Mouse (Mus musculus): Measurements from ENCODE around the gene Pcca. TPM values are rescaled to one million over a fixed set of nuclear protein-coding genes. Genes with fewer than 3 reads are reported as not detected.

Gene Pcca
- polyA plus RNA-seq, 1 experiment from 2014 or later = 23.8 TPM

DNA sequence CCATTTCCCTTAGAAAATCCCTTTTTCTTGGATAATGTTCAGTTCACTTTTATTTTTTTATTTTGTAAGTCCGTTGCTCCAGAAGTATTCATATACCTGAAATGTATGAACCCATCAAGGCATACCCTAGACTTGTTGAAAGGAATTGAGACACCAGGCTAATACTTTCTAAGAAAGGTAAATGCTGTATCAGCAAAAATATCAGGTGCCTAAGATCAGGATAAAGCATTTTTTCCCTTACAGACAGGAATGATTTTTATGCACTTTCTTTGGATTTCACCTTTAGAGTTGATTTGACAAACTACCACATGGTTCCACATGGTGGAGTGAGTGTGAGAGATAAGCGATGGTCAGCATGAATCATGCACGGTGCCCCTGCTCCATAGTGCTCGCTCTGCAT, 259.2 kb downstream of the Pcca start:
- no peak overlapping the region for H3K4me2 ChIP-seq
- no peak overlapping the region for H3K27ac ChIP-seq (ENCODE audit: low read depth)
- no peaks in the 10 kb centered on the region for H3K27me3 ChIP-seq (ENCODE audit: insufficient read depth, low read length)
- no peaks in the 10 kb centered on the region for H3K9me3 ChIP-seq (ENCODE audit: low read depth, low read length)
- WGBS = 82% methylated on average over 4 of the region's 4 CpGs
- H3K4me3 ChIP-seq (ENCODE audit: low read depth, low read length) = no peak overlapping the region
- H3K36me3 ChIP-seq (ENCODE audit: insufficient read depth) = no peaks in the 10 kb centered on the region
- no peak for DNase-seq
- H3K4me1 ChIP-seq (ENCODE audit: insufficient read depth) = no peaks in the 10 kb centered on the region
- no peak for TF ChIP-seq CTCF (IDR thresholded peaks at IDR 0.05; ENCODE audit: low read depth)
- no peak for ATAC-seq (ENCODE audit: insufficient read depth)
- H3K9ac ChIP-seq = no peak overlapping the region

DNA sequence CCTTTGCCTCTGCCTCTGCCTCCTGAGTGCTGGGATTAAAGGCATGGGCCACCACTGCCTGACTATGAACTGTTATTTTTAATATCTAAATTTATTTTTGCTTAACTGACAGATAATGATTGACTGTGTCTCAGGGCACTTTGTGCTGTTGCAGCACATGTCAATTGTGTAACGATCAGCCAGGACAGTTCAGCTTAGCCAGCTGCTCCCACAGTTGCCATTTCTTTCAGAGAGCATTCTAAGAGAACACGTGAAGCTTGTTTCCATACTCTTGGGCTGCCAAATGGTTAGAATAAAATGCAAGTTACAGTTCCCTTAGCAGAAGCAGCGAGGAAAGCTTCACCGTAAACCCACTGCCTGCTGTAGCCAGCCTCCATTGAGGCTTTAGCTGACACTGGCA, 266.2 kb downstream of the Pcca start:
- Histone ChIP-seq H3K27me3 (ENCODE audit: insufficient read depth, low read length) (no peaks in the 10 kb centered on the region), H3K4me1 (ENCODE audit: insufficient read depth) (no peaks in the 10 kb centered on the region), H3K4me3 (ENCODE audit: low read depth, low read length) (no peak overlapping the region), H3K9ac (no peak overlapping the region), H3K9me3 (ENCODE audit: low read depth, low read length) (no peaks in the 10 kb centered on the region), H3K27ac (ENCODE audit: low read depth) (no peak overlapping the region), H3K4me2 (no peak overlapping the region), H3K36me3 (ENCODE audit: insufficient read depth) (no peaks in the 10 kb centered on the region)
- TF ChIP-seq CTCF (IDR thresholded peaks at IDR 0.05; ENCODE audit: low read depth) = no peak
- ATAC-seq (ENCODE audit: insufficient read depth) (no peak), DNase-seq (no peak)
- WGBS = 83% methylated on average over 4 of the region's 4 CpGs

DNA sequence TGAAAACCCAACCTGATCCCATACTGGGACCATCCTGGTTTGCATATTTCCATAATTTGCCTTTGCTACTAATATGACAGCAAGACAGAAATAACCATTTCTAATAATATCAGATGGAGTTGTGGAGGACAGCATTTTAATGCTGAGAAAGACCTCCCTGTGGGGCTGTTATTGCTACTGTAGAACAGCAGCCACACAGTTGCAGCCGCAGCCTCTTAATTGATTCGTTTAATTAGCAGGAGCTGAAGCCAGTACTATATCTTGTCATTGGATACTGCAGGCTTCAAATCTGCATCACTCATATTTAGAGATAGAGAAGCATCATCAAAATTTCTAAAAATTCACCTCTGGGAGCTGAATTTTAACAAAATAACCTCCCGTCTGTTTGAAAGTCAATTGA, 286.9 kb downstream of the Pcca start:
- TF ChIP-seq CTCF (IDR thresholded peaks at IDR 0.05; ENCODE audit: low read depth) = no peak
- no peaks in the 10 kb centered on the region for H3K27me3 ChIP-seq (ENCODE audit: insufficient read depth, low read length)
- no peak for DNase-seq
- no peak overlapping the region for H3K4me2 ChIP-seq
- no peak overlapping the region for H3K9ac ChIP-seq
- no peaks in the 10 kb centered on the region for H3K4me1 ChIP-seq (ENCODE audit: insufficient read depth)
- H3K27ac ChIP-seq (ENCODE audit: low read depth) = no peak overlapping the region
- no peaks in the 10 kb centered on the region for H3K36me3 ChIP-seq (ENCODE audit: insufficient read depth)
- no peak for ATAC-seq (ENCODE audit: insufficient read depth)
- no peak overlapping the region for H3K4me3 ChIP-seq (ENCODE audit: low read depth, low read length)
- no peaks in the 10 kb centered on the region for H3K9me3 ChIP-seq (ENCODE audit: low read depth, low read length)
- WGBS = 86% methylated on average over 3 of the region's 3 CpGs

DNA sequence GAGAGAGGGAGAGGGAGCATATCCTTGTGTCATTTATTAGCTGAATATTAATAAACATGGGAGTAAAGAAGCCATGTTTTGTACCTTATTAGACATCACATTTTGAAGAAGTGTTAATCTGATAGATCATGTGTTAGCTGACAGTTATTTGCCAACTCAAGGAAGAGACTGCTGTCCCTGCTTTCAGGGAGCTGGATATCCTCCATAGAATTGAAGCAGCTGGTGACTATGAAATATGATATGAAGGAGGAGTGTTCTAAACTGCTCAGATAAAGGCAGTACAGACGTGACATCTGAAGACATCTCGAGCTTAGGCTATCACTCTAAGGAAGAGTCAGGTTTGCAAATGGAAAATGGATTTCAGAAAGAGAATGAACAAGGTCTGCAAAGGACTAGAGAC, 289.7 kb downstream of the Pcca start:
- Histone ChIP-seq H3K4me1 (ENCODE audit: insufficient read depth) (no peaks in the 10 kb centered on the region), H3K4me2 (no peak overlapping the region), H3K9me3 (ENCODE audit: low read depth, low read length) (no peaks in the 10 kb centered on the region), H3K27me3 (ENCODE audit: insufficient read depth, low read length) (no peaks in the 10 kb centered on the region), H3K27ac (ENCODE audit: low read depth) (no peak overlapping the region), H3K36me3 (ENCODE audit: insufficient read depth) (no peaks in the 10 kb centered on the region), H3K4me3 (ENCODE audit: low read depth, low read length) (no peak overlapping the region), H3K9ac (no peak overlapping the region)
- TF ChIP-seq CTCF (IDR thresholded peaks at IDR 0.05; ENCODE audit: low read depth) = no peak
- WGBS = 22% methylated on average over 2 of the region's 2 CpGs
- DNase-seq = peak; percentile 58
- ATAC-seq (ENCODE audit: insufficient read depth) = peak; percentile 80

DNA sequence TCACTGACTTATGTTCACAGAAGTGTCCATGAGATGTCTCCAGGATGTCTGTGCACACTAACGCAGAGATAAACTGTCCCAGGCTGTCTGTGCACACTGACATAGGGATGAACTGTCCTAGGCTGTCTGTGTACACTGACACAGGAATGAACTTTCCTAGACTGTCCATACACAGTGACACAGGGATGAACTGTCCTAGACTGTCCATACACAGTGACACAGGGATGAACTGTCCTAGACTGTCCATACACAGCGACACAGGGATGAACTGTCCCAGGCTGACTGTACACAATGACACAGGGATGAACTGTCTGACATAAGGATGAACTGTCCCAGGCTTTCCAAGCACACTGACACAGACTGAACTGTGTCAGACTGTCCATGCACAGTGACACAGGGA, 291.3 kb downstream of the Pcca start:
- H3K9me3 ChIP-seq (ENCODE audit: low read depth, low read length) = no peaks in the 10 kb centered on the region
- no peaks in the 10 kb centered on the region for H3K27me3 ChIP-seq (ENCODE audit: insufficient read depth, low read length)
- ATAC-seq (ENCODE audit: insufficient read depth) (peak; percentile 75; the same call in 1 of the 2 replicates), DNase-seq (peak; percentile 20)
- no peak overlapping the region for H3K27ac ChIP-seq (ENCODE audit: low read depth)
- no peaks in the 10 kb centered on the region for H3K4me1 ChIP-seq (ENCODE audit: insufficient read depth)
- no peaks in the 10 kb centered on the region for H3K36me3 ChIP-seq (ENCODE audit: insufficient read depth)
- H3K4me3 ChIP-seq (ENCODE audit: low read depth, low read length) = no peak overlapping the region
- no peak for TF ChIP-seq CTCF (IDR thresholded peaks at IDR 0.05; ENCODE audit: low read depth)
- no peak overlapping the region for H3K9ac ChIP-seq
- H3K4me2 ChIP-seq = no peak overlapping the region
- 61% methylated on average over 2 of the region's 2 CpGs for WGBS

DNA sequence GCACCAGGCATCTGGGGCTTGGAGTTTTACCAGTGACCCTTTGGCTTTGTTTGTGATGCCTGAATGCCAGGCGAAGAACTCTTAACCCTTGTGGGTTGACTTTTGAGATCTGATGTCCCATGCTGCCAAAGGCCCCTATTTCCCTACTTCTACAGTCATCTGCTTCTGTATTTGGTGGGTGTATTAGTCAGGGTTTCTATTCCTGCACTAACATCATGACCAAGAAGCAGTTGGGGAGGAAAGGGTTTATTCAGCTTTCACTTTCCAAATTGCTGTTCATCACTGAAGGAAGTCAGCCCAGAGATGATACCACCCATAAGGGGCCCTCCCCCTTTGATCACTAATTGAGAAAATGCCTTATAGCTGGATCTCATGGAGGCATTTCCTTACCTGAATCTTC, 296.3 kb downstream of the Pcca start:
- Histone ChIP-seq H3K9ac (no peak overlapping the region), H3K27ac (ENCODE audit: low read depth) (no peak overlapping the region), H3K36me3 (ENCODE audit: insufficient read depth) (no peaks in the 10 kb centered on the region), H3K4me1 (ENCODE audit: insufficient read depth) (no peaks in the 10 kb centered on the region), H3K9me3 (ENCODE audit: low read depth, low read length) (no peaks in the 10 kb centered on the region), H3K4me2 (no peak overlapping the region), H3K27me3 (ENCODE audit: insufficient read depth, low read length) (no peaks in the 10 kb centered on the region), H3K4me3 (ENCODE audit: low read depth, low read length) (no peak overlapping the region)
- no peak for DNase-seq
- TF ChIP-seq CTCF (IDR thresholded peaks at IDR 0.05; ENCODE audit: low read depth) = no peak
- ATAC-seq (ENCODE audit: insufficient read depth) = no peak
- WGBS = 86% methylated on average over 1 of the region's 1 CpGs

DNA sequence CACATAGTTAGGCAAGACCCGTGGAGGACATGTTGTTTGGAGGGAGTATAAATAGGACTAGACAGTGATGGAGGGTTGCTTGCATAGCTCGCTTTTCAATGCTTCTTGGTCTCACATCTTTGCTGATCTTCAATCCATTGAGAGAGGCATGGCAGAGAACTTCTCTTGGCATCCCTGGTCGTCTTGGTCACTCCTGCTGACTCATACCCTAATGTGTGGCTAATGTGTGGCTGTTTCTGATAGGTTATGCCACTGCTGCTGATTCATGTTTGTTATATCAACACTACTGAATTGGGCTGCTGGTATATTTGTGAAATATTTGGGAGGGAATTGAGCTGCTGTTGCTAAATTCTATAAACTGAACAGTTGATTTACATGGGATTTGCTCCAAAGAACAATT, 299.5 kb downstream of the Pcca start:
- H3K9me3 ChIP-seq (ENCODE audit: low read depth, low read length) = no peaks in the 10 kb centered on the region
- no peak overlapping the region for H3K27ac ChIP-seq (ENCODE audit: low read depth)
- no peaks in the 10 kb centered on the region for H3K27me3 ChIP-seq (ENCODE audit: insufficient read depth, low read length)
- DNase-seq = no peak
- no peak overlapping the region for H3K9ac ChIP-seq
- no peak for TF ChIP-seq CTCF (IDR thresholded peaks at IDR 0.05; ENCODE audit: low read depth)
- WGBS = 79% methylated on average over 3 of the region's 3 CpGs
- ATAC-seq (ENCODE audit: insufficient read depth) = no peak
- no peaks in the 10 kb centered on the region for H3K4me1 ChIP-seq (ENCODE audit: insufficient read depth)
- no peak overlapping the region for H3K4me3 ChIP-seq (ENCODE audit: low read depth, low read length)
- H3K36me3 ChIP-seq (ENCODE audit: insufficient read depth) = no peaks in the 10 kb centered on the region
- no peak overlapping the region for H3K4me2 ChIP-seq

- no peaks in the 10 kb centered on the region for H3K27me3 ChIP-seq (ENCODE audit: insufficient read depth, low read length)
- no peak overlapping the region for H3K4me3 ChIP-seq (ENCODE audit: low read depth, low read length)
- 94% methylated on average over 1 of the region's 1 CpGs for WGBS
- no peaks in the 10 kb centered on the region for H3K36me3 ChIP-seq (ENCODE audit: insufficient read depth)
- no peaks in the 10 kb centered on the region for H3K4me1 ChIP-seq (ENCODE audit: insufficient read depth)
- TF ChIP-seq CTCF (IDR thresholded peaks at IDR 0.05; ENCODE audit: low read depth) = no peak
- ATAC-seq (ENCODE audit: insufficient read depth) (no peak), DNase-seq (no peak)
- no peak overlapping the region for H3K4me2 ChIP-seq
- no peaks in the 10 kb centered on the region for H3K9me3 ChIP-seq (ENCODE audit: low read depth, low read length)
- no peak overlapping the region for H3K9ac ChIP-seq
- H3K27ac ChIP-seq (ENCODE audit: low read depth) = no peak overlapping the region
Observed at GRCm38 (mm10) chr14:122834753-122835152, 300.6 kb downstream of the Pcca start.

Measured in lung, embryonic 14.5 days (tissue).